Mouse (Mus musculus) cerebellum, adult 2 months (tissue): ENCODE measurements around the gene S1pr2.

Experiments used
- CTCF ChIP-seq: fragments of 200-500 bp; IDR thresholded peaks from 2 replicates; pipeline ENCODE4 v1.5.1; 2011; ENCODE audit warnings: low read depth, mild to moderate bottlenecking, control low read depth, low read length, moderate library complexity, borderline replicate concordance; ENCODE audit not compliant: insufficient read depth
- POLR2A ChIP-seq: fragments of 200-500 bp; IDR thresholded peaks from 2 replicates; pipeline ENCODE4 v1.6.1; 2011; ENCODE audit warnings: low read length, control low read depth, borderline replicate concordance; ENCODE audit not compliant: insufficient read depth

DNA sequence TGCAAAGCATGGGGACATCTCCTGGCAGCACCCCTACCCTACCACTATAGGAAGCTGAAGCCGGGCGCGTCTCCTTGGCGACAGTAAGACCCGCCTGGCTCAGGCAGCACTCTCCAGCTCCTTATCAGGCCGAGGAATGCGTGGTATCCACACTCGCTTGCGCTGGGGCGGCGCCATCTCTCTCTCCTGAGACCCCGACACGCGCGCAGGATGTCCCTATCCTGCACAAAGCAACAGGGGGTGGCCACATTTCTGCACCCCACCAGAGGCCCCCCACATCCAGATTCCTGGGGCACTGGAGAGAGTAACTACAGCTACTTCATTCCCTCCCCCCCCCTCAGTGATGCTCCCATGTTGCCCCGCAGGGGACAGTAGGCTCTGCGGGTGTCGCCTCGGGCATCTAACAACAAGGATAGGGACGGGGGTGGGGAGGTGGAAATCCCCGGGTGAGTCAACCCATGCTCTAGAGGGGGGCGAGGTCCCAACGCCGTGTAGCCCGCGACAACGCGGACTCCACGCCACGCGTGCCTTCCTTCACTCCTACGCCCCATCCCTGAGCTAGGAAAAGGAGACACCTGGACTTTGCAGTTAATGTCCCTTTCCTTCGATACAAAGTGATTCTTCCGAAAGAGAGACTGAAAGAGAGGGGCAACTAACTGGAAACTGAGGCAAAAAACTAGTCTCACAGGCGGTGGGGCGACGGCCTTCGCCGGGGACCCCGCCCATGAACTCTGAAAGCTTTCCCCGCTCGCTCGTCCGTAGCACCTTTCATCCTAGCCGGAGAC is 958 bp downstream of the S1pr2 start:
- no peak for TF ChIP-seq POLR2A
- no peak for TF ChIP-seq CTCF
